Mouse (Mus musculus): ENCODE data around the gene Oas1a.
"Not testable (repeated sequence)": the region's sequence is repeated elsewhere in the genome, so short reads cannot be mapped to it uniquely, and the experiment has no call there.

The Oas1a gene

GRCm38 (mm10) chr5:120893866-120894265 is 13.5 kb downstream of the Oas1a start:
- DNase-seq (ENCODE audit: low spot score) = not testable (repeated sequence)

- DNase-seq (ENCODE audit: low spot score) = no peak
Measured at GRCm38 (mm10) chr5:120892243-120892660, 15.1 kb downstream of the Oas1a start.

GRCm38 (mm10) chr5:120891566-120892242 is 15.6 kb downstream of the Oas1a start:
- DNase-seq (ENCODE audit: low spot score) = not testable (repeated sequence)

GRCm38 (mm10) chr5:120890991-120891390 is 16.3 kb downstream of the Oas1a start:
- DNase-seq (ENCODE audit: low spot score) = no peak

GRCm38 (mm10) chr5:120890026-120890425 is 17.3 kb downstream of the Oas1a start:
- DNase-seq (ENCODE audit: low spot score) = no peak

GRCm38 (mm10) chr5:120888294-120888815 is 19.0 kb downstream of the Oas1a start:
- DNase-seq (ENCODE audit: low spot score) = not testable (repeated sequence)

GRCm38 (mm10) chr5:120887831-120888230 is 19.5 kb downstream of the Oas1a start:
- no peak for DNase-seq (ENCODE audit: low spot score)

GRCm38 (mm10) chr5:120887413-120887812 is 19.9 kb downstream of the Oas1a start, which contains the start of gene Oas1g:
Gene Oas1g (minus strand): TSS chr5:120887613.
- DNase-seq (ENCODE audit: low spot score) = not testable (repeated sequence)

GRCm38 (mm10) chr5:120881681-120882080 is 25.6 kb downstream of the Oas1a start:
- DNase-seq (ENCODE audit: low spot score) = not testable (repeated sequence)

GRCm38 (mm10) chr5:120878803-120879202 is 28.5 kb downstream of the Oas1a start:
- not testable (repeated sequence) for DNase-seq (ENCODE audit: low spot score)

- DNase-seq (ENCODE audit: low spot score) = not testable (repeated sequence)
Measured at GRCm38 (mm10) chr5:120877407-120877806, 29.9 kb downstream of the Oas1a start.

GRCm38 (mm10) chr5:120876839-120877238 is 30.5 kb downstream of the Oas1a start:
- not testable (repeated sequence) for DNase-seq (ENCODE audit: low spot score)

- DNase-seq (ENCODE audit: low spot score) = no peak
Measured at GRCm38 (mm10) chr5:120871469-120871868, 35.9 kb downstream of the Oas1a start.

GRCm38 (mm10) chr5:120870782-120871181 is 36.5 kb downstream of the Oas1a start:
- no peak for DNase-seq (ENCODE audit: low spot score)

- DNase-seq (ENCODE audit: low spot score) = no peak
Measured at GRCm38 (mm10) chr5:120870081-120870480, 37.2 kb downstream of the Oas1a start.

- no peak for DNase-seq (ENCODE audit: low spot score)
Measured at GRCm38 (mm10) chr5:120869436-120870015, 37.8 kb downstream of the Oas1a start.

- no peak for DNase-seq (ENCODE audit: low spot score)
Measured at GRCm38 (mm10) chr5:120865336-120865860, 41.9 kb downstream of the Oas1a start.

- no peak for DNase-seq (ENCODE audit: low spot score)
Measured at GRCm38 (mm10) chr5:120861121-120861520, 46.2 kb downstream of the Oas1a start, which contains the start of gene Oas1h. Gene Oas1h (plus strand): TSS chr5:120861421.

GRCm38 (mm10) chr5:120859241-120859640 is 48.1 kb downstream of the Oas1a start:
- DNase-seq (ENCODE audit: low spot score) = no peak

- DNase-seq (ENCODE audit: low spot score) = no peak
Measured at GRCm38 (mm10) chr5:120849601-120850136, 57.7 kb downstream of the Oas1a start.

GRCm38 (mm10) chr5:120847067-120847466 is 60.3 kb downstream of the Oas1a start, which contains the start of gene Oas1f:
Gene Oas1f (plus strand): TSS chr5:120847367.
- no peak for DNase-seq (ENCODE audit: low spot score)
